Mouse (Mus musculus): Measurements from ENCODE around the gene Hdac2.

The Hdac2 gene

GRCm38 (mm10) chr10:36974086-36974675 is at the start of gene Hdac2:
TSS of gene Hdac2 (plus strand) at chr10:36974544.
- DNase-seq: peak; percentile 83

- DNase-seq: no peak
These were observed 46.1 kb upstream of the Hdac2 start for GRCm38 (mm10) chr10:36928212-36928611.

GRCm38 (mm10) chr10:36935863-36936262 is 38.5 kb upstream of the Hdac2 start:
- no peak for DNase-seq

- no peak for DNase-seq
These were observed 38.1 kb upstream of the Hdac2 start for GRCm38 (mm10) chr10:36936271-36936670.

- DNase-seq: no peak
These were observed 22.6 kb upstream of the Hdac2 start for GRCm38 (mm10) chr10:36951742-36952141.

GRCm38 (mm10) chr10:36952622-36953021 is 21.7 kb upstream of the Hdac2 start:
- no peak for DNase-seq

GRCm38 (mm10) chr10:36959563-36960110 is 14.7 kb upstream of the Hdac2 start:
- no peak for DNase-seq

- no peak for DNase-seq
These were observed 9.9 kb upstream of the Hdac2 start for GRCm38 (mm10) chr10:36964406-36964805.

GRCm38 (mm10) chr10:36974676-36975520 is 554 bp downstream of the Hdac2 start:
- DNase-seq: peak; percentile 66

- no peak for DNase-seq
These were observed 7.5 kb downstream of the Hdac2 start for GRCm38 (mm10) chr10:36981866-36982265.

GRCm38 (mm10) chr10:36992149-36992548 is 17.8 kb downstream of the Hdac2 start:
- no peak for DNase-seq

GRCm38 (mm10) chr10:37000839-37001238 is 26.5 kb downstream of the Hdac2 start:
- no peak for DNase-seq

GRCm38 (mm10) chr10:37014274-37015107 is 40.1 kb downstream of the Hdac2 start:
- peak; percentile 6 for DNase-seq

- no peak for DNase-seq
These were observed 41.4 kb downstream of the Hdac2 start for GRCm38 (mm10) chr10:37015729-37016128.

- DNase-seq: no peak
These were observed 41.9 kb downstream of the Hdac2 start for GRCm38 (mm10) chr10:37016200-37016599.

- no peak for DNase-seq
These were observed 50.0 kb downstream of the Hdac2 start for GRCm38 (mm10) chr10:37024301-37024700.

- no peak for DNase-seq
These were observed 54.3 kb downstream of the Hdac2 start for GRCm38 (mm10) chr10:37028651-37029050.

GRCm38 (mm10) chr10:37035090-37035497 is 60.8 kb downstream of the Hdac2 start:
- no peak for DNase-seq

- no peak for DNase-seq
These were observed 73.3 kb downstream of the Hdac2 start for GRCm38 (mm10) chr10:37047661-37048098.

All from kidney, adult 11 months (tissue).